Mouse (Mus musculus) cerebellum, postnatal 4 days (tissue): ENCODE results near the gene Pla2g2c.

Experiments used
- DNase-seq, 2 experiments: peaks; one replicate each; pipeline ENCODE4 v3.0.0; 2022; ENCODE audit warnings: low spot score in 2 of 2, mixed read lengths in 1 of 2

Gene Pla2g2c

DNA sequence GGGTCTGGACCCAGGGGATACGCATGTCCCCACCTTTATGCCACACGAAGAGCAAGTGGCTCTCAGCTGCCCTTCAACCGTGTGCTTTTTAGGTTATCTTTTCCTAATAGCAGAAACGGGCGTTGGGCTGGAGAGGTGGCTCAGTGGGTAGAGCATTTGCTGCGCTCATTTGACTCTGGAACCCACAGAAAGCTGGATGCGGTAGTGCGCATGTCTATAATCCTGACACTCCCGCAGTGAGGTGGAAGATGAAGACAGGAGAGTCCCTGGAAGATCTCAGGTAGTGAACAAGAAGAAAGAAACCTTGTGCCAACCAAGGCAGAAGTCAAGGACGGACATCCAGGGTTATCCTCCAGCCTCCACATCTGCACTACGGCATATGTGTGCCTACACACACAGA, 15.3 kb upstream of the Pla2g2c start:
- DNase-seq: no peak

DNA sequence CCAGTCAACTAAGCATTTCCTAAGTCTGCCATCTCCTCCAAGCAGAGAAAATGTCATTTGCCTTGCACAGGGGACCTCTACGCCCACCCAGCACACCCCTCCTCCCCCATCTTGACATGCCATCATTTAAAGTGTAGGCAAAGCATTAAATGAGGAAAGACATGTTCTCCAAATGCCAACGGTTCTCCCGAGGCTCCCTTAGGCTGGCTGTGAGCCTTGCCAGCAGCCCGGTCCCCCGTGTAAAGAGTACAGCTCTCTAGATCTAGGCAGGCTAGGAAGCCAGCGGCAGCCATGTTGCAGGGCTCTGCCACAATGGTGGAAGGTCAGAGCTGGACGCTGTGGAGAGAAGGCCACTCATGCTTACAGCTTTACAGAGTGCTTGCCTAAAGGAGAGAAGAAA, 14.6 kb upstream of the Pla2g2c start:
- DNase-seq: peak in 1 of 2 experiments; percentile 41

DNA sequence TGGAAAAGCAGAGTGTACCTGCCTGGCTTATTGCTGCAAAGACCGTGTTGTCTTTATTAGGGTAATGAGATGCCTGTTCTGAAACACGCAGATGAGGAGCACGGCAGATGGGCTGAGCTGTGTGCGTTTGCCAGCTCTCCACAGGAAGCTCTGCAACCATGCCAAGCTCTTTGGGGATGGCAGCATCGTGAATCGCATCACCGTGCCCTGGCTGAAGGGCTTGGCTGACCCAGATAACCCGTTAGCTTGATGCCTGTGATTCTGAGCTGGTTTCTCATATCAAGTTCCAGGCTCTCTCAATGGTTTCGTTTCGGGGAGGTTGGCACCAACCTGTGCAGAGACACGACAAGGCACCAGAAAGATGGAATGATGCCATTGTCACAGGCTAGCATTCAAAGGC, 14.0 kb upstream of the Pla2g2c start:
- peak; percentile 71 to 95 for DNase-seq

DNA sequence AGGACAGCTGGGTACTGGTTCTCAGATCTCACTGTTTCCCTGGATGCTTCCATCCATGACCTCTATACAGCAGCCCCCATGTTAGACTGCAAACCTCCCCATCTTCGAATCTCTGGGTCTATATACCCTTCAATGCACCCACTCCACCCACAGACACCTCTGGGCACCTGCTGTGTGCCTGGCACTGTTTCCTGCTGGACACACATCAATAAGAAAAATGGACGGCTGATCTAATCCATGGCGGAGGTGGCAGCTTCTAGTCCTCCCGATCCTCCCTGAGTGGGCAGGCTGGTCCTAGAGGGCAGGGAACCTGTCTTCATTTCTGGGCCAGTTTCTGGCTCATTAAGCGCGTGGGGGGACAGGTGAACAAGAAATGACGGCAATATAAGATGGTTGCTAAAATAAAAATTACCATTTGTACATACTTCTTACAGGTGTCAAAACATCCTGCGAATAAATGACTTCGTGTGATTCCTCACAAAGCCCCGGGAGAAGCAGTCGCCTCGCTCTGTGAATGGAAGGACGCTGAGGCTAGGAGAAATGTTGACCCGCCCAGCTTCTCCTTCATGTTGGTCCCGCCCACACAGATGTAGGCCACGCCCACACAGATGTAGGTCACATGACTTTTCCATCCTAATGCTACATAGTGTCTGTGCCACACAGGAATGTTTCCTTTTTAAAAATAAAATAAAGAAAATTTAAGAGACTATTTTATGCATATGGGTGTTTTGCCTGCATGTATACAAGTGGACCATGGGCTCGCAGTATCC, 13.4 kb upstream of the Pla2g2c start:
- peak in 1 of 2 experiments; percentile 46 for DNase-seq

DNA sequence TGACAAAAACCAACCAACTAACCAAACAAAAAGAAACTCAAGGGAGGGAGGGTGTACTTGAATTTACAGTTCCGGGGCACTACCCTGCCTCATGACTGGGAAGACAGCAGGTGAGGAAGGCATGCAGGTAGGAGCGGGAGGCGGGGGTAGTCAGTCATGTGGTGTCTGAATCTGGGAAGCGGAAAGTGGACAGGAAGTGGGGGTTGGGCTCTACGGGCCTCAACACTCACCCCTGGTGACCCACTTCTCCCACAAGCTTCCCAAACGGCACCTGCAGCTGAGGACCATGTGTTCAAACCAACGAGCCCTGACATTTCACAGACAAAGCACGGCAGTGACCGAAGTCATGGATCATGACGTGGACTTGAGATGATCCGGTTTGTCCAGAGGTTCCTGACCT, 12.5 kb upstream of the Pla2g2c start:
- DNase-seq: no peak

DNA sequence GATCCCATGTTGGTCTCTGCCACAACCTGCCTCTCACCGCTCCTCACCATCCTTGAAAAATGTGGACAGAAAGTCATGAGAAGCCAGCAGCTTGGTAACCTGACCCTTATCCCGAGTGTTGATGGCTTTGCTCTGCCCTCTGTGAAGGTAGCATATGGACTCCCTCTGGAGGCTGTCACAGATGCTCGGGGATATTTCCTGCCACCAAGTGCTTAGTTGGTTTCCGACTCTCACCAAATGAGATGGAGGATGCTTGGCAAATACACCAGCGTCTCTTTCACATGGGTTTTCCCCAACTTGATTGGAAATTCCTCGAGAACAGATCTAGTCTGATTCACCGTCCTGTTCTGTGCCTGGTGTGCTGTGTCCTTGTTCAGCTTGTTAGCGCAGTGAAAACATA, 12.0 kb upstream of the Pla2g2c start:
- DNase-seq: no peak

DNA sequence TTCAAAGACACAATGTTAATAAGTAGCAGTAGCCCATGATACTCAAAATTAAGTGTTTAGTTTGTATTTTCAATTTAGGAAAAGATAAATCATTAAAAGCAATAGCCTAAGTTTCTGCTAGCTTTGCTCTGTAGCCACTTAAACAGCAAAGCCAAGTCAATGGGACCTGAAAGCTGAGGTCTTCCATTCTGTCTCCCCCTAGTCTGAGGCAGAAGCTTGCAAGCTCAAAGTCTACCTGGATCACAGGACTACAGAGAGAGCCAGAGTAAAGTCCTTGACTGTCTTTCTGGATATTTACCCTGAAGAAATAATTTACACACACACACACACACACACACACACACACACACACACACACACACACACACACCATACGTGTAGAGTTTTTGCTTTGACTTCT, 10.4 kb upstream of the Pla2g2c start:
- no peak for DNase-seq

DNA sequence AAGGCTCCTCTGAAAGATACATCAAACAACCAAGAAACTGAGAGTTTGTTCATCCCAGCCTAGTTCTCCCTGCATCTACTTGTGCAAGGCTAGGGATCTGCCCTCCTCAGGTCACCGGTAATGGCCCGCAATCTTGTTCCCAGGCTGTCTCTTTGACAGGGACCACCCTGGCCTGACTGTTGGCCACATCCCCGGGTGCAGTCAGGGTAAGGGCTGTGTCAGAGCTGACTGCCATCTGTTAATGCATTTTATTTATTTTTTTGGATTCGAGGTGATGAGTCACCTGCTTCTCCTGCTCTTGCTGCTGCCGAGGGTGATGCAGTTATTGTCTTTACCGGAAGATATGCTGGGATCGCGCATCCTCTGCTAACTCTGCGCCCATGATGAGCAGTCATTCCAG, 7.9 kb upstream of the Pla2g2c start:
- no peak for DNase-seq

DNA sequence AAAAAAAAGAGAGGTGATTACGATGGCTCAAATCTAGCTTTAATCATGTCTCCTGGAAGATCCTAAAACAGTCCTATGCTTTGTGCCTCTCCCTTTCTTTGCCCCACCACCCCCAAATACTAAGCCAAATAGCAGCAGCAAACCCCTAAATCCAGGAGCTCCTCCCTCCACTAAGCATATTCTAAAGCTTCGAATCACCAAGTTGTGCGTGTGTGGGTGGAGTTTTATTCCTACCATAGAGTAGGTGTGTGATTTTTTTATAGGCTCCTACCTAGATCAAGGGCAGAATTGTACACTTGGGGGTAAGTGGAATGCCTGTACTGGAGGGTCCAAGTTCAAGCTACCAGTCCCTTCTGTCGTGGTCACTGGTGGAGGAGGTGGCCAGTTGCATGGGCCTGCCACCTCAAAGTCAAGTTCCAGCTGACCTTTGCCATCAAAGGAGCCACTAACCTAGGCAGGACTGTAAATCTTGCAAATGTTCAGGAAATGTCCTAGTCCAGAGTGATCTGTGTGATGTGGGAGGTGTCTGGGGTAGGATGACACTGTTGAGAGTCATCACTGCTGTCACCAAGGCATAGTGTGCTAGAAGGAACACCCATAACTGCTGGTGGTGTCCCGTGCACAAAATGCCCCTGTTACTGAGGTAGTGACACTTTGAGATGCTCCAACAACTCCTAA, 5.9 kb upstream of the Pla2g2c start:
- DNase-seq: no peak

DNA sequence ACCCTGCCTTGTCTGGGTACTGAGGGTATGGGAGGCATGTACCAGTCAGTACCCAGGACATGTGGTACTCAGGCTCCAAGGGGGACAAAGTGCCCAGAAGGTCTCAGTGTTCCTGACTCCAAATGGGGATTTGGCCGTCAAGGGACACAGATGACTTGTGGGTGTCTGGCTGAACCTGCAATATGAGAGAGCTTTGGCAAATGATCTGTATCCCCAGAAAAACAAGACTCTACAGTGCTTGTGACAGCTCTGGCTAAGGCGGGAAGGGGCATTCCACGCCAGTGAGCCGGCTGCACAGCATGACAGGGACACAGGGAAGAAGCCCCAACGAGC, 5.4 kb upstream of the Pla2g2c start:
- DNase-seq: no peak

DNA sequence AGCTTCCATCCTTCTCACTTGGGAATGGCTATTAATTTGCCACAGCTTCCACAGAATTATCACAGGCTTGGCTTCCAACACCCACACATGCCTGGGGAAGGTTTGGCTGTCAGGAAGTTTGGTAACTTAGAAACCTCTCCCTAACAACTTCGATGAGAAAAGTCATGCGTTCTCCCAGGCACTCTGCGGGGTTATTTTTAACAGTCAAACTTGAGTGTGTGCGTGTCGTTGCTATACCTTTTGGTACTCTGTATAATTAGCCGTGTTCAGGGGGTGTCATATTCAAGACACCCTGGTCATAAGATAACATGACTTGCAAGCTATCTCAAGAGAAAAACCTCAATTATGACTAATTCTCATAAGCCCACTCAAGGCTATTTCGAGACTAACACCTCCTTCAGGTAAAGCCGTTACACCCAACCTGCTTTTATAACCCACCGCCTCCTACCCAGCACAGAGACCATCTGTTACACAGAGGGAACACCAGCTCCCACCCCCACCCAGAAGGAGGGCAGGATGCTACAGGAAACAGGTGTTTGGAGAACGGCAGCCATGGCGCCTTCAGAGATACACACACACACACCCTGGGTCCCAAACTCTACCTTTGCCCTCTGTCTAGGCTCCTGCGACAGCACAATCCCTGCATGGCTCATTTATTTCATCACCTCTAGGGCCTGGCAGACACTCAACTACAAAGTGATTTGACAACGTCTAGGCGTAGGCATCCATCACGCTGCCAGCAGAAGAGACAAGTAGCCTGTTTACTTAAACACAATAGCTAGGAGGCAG, 905 bp upstream of the Pla2g2c start:
- no peak for DNase-seq

DNA sequence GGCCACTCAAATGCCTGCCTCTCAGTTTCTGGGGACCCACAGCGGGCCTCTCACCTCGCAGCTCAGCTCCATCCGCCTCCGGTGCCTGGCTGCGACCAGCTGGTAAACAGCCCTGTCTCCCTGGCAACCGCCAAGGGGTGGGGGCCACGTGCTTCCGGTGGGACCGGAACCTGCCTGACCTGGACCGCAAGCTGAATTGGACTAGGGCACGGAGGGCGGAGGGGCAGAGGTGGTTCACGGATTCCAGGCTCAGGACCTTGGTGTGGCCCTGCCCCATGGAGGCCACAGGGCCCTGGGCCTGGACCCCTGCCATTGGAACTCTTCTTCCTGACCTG, 502 bp downstream of the Pla2g2c start:
- peak; percentile 32 to 61 for DNase-seq

DNA sequence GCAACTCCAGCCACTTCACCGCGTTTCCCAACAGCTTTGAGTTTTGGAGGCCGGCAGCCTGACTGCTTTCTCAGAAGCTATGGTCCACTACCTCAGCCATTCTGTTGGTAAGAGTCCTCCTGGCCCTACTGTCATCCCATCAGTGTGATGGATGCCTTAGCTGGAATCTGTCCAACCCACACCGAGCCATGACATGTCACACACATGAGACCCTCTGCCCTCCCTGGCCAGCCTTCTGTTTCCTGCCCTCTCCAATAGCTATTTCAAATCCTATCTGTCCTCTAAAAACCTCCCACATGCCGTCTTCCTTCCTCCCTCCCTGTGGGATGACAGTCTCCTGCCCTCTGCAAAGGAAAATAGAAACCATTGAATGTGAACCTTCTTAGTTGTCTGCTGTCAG, 1.2 kb downstream of the Pla2g2c start:
- DNase-seq: peak in 1 of 2 experiments; percentile 44

DNA sequence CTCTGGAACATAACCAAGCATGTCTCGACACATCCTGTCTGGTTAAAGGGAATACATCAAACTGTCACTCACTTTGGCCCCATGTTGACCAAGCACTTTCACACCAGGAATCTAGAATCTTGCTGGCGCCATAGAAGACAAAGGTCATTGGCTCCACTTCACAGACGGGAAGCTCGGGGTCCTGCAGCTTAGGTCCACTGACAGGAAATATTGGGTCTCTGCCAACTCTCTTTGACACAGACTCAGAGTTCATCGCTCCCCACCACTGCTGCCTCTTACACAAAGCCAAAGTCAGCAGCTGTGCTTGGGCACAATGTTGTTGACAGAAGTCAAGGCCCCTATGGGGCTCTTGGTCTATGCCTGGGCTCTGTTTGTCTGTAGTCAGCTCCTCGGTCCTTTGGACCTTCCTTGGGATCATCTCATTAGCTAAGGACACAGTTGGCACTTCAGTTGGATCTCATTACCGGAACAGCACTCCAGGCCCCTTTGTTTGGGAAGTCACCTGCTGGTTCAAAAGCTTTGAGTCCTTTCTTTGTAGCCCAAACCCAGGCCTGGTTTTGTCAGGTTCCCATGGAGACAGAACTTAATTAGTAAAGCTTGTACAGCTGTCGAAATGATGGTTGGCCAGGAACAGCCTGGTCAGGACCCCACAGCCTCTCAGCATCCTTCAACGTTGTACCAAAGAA, 4.6 kb downstream of the Pla2g2c start:
- no peak for DNase-seq

DNA sequence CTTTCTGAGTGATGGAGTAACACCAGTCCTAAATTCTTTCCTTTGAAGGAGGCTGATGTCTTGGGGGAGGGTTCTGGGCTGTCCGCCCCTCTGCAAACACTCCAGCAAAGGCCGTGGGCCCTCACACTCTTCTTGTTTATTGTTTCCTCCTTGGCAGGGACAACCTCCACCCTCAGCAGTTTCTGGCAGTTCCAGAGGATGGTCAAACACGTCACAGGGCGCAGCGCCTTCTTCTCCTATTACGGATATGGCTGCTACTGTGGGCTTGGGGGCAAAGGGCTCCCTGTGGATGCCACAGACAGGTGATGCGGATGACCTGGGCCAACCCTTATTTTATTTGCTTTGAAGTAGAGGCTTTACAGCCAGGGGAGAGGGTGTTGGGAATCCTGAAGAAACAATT, 9.5 kb downstream of the Pla2g2c start:
- no peak for DNase-seq

DNA sequence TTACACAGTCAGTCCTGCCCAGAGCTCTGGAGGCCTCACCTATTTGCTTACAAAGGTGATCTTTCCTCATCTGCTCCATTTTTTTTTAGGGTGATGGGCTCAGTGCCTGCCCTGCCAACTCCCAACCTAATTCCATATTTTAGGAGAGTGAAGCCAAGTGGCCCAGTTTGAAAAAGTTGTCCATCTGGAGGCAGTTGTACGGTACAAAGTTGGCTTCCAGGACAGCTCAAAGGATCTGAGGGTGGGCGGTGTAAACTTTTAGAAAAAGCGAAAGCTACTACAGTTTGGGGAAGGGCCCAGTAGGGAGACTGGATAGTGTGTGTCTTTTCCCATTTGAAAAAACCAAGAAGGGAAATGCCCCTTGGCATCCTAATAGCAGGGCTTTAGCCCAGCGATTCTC, 10.3 kb downstream of the Pla2g2c start:
- DNase-seq: no peak

DNA sequence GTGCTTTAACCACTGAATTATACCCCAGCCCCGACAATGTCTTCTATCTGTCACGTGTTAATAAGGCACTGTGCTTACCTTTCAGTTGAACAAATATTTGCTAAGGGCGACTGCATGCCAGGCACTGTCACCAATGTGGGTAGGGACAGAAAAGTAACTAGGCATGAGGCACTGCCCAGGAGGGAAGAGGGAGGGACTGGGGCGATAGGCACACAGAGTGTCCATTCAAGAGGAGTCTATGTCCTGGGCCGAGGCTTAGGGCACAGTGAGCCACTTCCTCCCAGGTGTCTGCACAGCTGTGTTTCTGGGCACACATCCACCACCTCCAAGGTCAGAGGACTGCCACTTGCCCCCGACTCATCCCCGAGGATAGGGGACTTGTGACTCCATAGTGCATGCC, 12.4 kb downstream of the Pla2g2c start, which contains the start of gene Ubxn10:
Gene Ubxn10 (minus strand): TSS at position 137 of the 400 bp plus-strand sequence.
- DNase-seq: no peak

DNA sequence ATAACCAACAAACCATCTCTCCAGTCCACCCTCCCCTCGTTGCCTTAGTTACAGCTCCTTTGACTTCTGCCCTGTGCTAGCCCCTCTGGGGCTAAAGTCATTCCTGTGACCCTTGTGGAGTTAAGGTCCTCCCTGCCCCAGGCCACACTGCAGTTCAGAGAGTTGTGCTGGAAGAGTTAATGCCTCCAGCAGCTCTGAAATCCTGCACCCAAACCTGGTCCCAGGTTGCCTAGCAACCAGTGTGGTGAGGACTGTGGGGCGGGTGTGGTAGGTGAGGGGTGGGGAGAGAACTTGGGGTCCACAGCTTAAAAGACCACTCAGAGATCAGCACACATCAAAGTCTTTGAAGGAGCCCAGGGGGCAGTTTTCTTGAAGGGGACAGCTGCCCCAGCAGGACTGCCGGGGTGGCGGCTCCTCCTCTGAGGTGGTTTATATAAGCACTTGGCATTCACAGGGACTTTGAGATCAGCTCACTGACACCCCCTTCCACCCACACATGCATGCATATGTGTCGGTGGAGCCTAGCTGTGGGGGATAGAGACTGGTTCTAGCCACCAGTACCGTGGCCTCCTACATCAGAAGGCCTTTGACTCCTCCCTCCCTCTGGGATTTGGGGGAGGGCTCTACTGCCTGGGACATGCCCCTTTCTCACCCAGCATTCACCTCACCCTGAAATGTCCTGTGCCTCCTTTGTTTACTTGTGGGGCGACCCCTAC, 14.7 kb downstream of the Pla2g2c start:
- DNase-seq: no peak

DNA sequence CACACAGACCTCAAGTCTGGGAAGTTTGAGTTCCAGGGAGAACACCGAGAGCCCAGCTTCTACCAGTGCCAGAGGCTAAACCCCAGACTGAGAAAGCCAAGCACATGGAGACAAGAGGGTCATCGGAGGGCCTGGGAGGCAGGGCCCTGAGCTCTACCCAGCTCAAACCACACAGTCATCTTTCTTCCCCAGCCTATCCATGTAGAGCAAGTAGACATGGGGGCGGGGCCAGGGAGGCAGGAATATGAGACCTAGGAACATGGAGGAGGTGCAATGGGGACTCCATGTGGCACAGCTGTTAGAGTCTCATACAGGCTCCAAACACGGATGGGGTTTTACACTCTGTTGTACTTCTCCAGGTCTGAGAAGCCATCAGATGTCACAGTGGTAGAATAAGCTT, 21.3 kb downstream of the Pla2g2c start:
- no peak for DNase-seq

DNA sequence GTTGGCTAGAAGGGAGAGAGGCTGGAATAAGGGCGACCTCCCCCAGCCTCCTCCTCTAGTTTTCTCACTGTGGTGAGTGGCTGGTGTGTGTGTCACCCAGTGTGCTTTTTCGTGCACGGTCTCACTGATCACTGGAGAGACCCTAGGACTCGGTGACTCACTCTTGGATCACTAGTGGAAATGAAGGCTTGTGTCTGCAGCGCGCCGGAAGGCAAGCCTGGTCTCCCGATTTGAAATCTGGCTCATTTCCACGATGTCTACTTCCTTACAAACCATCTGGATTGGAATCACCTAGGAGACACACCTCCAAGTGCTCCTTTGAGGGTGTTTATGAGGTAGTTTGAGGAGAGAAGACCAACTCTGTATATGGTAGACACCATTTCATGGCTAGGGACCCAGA, 22.3 kb downstream of the Pla2g2c start:
- no peak for DNase-seq

DNA sequence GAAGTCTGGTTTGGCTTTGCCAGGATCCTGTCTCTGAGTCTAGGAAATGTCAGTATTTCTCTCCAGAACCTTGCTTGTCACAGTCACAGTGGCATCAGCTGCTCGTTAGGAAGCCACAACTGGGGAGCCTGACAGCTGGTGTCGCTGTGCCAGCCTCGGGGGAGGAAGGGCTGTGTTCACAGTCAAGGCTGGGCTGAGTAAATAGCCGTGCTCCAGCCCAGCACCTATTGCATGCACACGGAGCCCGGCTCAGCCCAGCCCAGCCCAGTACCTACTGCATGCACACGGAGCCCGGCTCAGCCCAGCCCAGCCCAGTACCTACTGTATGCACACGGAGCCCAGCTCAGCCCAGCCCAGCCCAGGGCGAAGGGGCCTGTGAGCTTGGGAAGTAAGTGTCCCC, 23.3 kb downstream of the Pla2g2c start:
- DNase-seq: no peak
